Mouse (Mus musculus): Measurements from ENCODE around the gene Gsc2. TPM values are rescaled to one million over a fixed set of nuclear protein-coding genes. Genes with fewer than 3 reads are reported as not detected.

Gene Gsc2
- not detected for polyA plus RNA-seq (2014; fragmentation: Illumina TruSeq; extraction: RNeasy Lipid Tissue Mini Kit (QIAGEN cat#74804); ENCODE audit: low read depth, low replicate concordance)

GRCm38 (mm10) chr16:17914307-17915249 is at the start of gene Gsc2:
Gene Gsc2 (minus strand): TSS chr16:17915059.

DNA sequence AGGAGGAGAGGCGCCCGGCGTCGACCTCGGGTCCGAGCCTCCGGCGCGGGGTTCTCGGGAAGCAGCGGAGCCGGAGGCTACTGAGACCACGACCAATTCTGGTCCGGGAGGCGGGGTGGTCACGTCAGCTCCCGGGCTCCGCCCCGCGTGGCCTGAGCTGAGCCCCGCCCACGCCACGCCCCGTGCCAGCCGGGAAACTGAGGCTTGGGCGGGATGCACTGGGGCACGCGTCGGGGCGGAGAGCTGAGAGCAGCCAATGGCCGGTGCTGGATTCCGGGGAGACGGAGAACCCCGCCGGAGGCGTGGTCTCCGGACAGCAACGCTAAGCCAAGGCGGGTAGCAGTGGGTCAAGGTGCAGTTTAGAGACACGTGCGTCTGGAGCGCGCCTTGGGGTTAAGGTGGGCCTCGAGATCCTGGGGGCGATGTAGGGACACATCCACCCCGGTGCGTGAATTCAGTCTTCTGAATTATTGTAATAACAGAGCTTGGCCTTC is 13.3 kb upstream of the Gsc2 start, which contains the start of gene Slc25a1:
Slc25a1 (minus strand) TSS at position 133 of the 494 bp plus-strand sequence.

GRCm38 (mm10) chr16:17911052-17911595 is 3.7 kb downstream of the Gsc2 start, which contains the start of gene Ess2:
Gene Ess2 (minus strand): TSS chr16:17911348.

GRCm38 (mm10) chr16:17898462-17898861 is 16.4 kb downstream of the Gsc2 start, which contains the start of the genes Dgcr2 and Tssk2:
Gene Dgcr2 (minus strand): TSS chr16:17898562.
Gene Tssk2 (plus strand): TSS chr16:17898637.

GRCm38 (mm10) chr16:17893923-17894322 is 20.9 kb downstream of the Gsc2 start, which contains the start of gene Tssk1:
Gene Tssk1 (plus strand): TSS chr16:17894223.

DNA sequence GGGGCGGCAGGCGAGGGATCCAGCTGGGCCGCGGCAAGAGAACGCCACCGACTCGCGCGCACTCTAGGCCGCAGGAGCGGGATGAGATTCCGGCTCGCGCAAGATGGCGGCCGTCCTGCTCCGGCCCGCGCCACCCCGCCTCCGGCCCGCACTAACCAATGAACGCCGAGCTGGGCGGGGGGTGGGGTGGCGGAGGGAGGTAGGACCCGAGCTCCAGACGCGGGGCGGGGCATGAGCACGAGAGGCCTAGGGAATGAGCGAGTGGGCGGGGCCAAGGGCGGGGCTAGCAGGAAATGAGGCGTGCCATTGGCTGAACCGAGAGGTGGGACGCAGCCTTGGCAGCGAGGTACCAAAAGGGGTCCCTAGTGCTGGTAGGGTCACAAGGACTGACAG is 23.3 kb downstream of the Gsc2 start, which contains the start of gene Gm20518:
Gm20518 (minus strand) TSS at position 105 of the 393 bp plus-strand sequence.

Other genes with a start within 250 kb of the Gsc2 start
- gene Med15, start 182.2 kb downstream of the Gsc2 start, polyA plus RNA-seq (2014; fragmentation: Illumina TruSeq; extraction: RNeasy Lipid Tissue Mini Kit (QIAGEN cat#74804); ENCODE audit: low read depth, low replicate concordance) = 13.7 TPM
- gene Klhl22, start 155.4 kb downstream of the Gsc2 start, polyA plus RNA-seq (2014; fragmentation: Illumina TruSeq; extraction: RNeasy Lipid Tissue Mini Kit (QIAGEN cat#74804); ENCODE audit: low read depth, low replicate concordance) = 10.7 TPM
- gene Scarf2, start 117.8 kb downstream of the Gsc2 start, polyA plus RNA-seq (2014; fragmentation: Illumina TruSeq; extraction: RNeasy Lipid Tissue Mini Kit (QIAGEN cat#74804); ENCODE audit: low read depth, low replicate concordance) = not detected
- not detected for gene B830017H08Rik, start 81.9 kb downstream of the Gsc2 start, polyA plus RNA-seq (2014; fragmentation: Illumina TruSeq; extraction: RNeasy Lipid Tissue Mini Kit (QIAGEN cat#74804); ENCODE audit: low read depth, low replicate concordance)
- gene Car15, start 76.7 kb downstream of the Gsc2 start, polyA plus RNA-seq (2014; fragmentation: Illumina TruSeq; extraction: RNeasy Lipid Tissue Mini Kit (QIAGEN cat#74804); ENCODE audit: low read depth, low replicate concordance) = 1.1 TPM
- not detected for gene Gm20518, start 23.4 kb downstream of the Gsc2 start, polyA plus RNA-seq (2014; fragmentation: Illumina TruSeq; extraction: RNeasy Lipid Tissue Mini Kit (QIAGEN cat#74804); ENCODE audit: low read depth, low replicate concordance)
- not detected for gene Tssk1, start 20.8 kb downstream of the Gsc2 start, polyA plus RNA-seq (2014; fragmentation: Illumina TruSeq; extraction: RNeasy Lipid Tissue Mini Kit (QIAGEN cat#74804); ENCODE audit: low read depth, low replicate concordance)
- 9.9 TPM for gene Dgcr2, start 16.5 kb downstream of the Gsc2 start, polyA plus RNA-seq (2014; fragmentation: Illumina TruSeq; extraction: RNeasy Lipid Tissue Mini Kit (QIAGEN cat#74804); ENCODE audit: low read depth, low replicate concordance)
- gene Tssk2, start 16.4 kb downstream of the Gsc2 start, polyA plus RNA-seq (2014; fragmentation: Illumina TruSeq; extraction: RNeasy Lipid Tissue Mini Kit (QIAGEN cat#74804); ENCODE audit: low read depth, low replicate concordance) = not detected
- 3.5 TPM for gene Ess2, start 3.7 kb downstream of the Gsc2 start, polyA plus RNA-seq (2014; fragmentation: Illumina TruSeq; extraction: RNeasy Lipid Tissue Mini Kit (QIAGEN cat#74804); ENCODE audit: low read depth, low replicate concordance)
- gene Slc25a1, start 13.2 kb upstream of the Gsc2 start, polyA plus RNA-seq (2014; fragmentation: Illumina TruSeq; extraction: RNeasy Lipid Tissue Mini Kit (QIAGEN cat#74804); ENCODE audit: low read depth, low replicate concordance) = 14.8 TPM
- not detected for gene Vpreb2, start 65.4 kb upstream of the Gsc2 start, polyA plus RNA-seq (2014; fragmentation: Illumina TruSeq; extraction: RNeasy Lipid Tissue Mini Kit (QIAGEN cat#74804); ENCODE audit: low read depth, low replicate concordance)
- 2.8 TPM for gene Dgcr6, start 137.8 kb upstream of the Gsc2 start, polyA plus RNA-seq (2014; fragmentation: Illumina TruSeq; extraction: RNeasy Lipid Tissue Mini Kit (QIAGEN cat#74804); ENCODE audit: low read depth, low replicate concordance)
- 0.28 TPM for gene Prodh, start 175.1 kb upstream of the Gsc2 start, polyA plus RNA-seq (2014; fragmentation: Illumina TruSeq; extraction: RNeasy Lipid Tissue Mini Kit (QIAGEN cat#74804); ENCODE audit: low read depth, low replicate concordance)
- gene Rtn4r, start 212.6 kb upstream of the Gsc2 start, polyA plus RNA-seq (2014; fragmentation: Illumina TruSeq; extraction: RNeasy Lipid Tissue Mini Kit (QIAGEN cat#74804); ENCODE audit: low read depth, low replicate concordance) = not detected

All from sigmoid colon, adult 10 weeks (tissue).